Mouse (Mus musculus) heart, embryonic 11.5 days (tissue): Measurements from ENCODE around the gene Cacng6. TPM values are rescaled to one million over a fixed set of nuclear protein-coding genes. Genes with fewer than 3 reads are reported as not detected.
A peak's percentile ranks its signal among the peaks of the same experiment; 100 is the strongest.

Experiments
- microRNA-seq: library from miRNA; unstranded; fragments of <30 nt; microRNA quantifications from one replicate; pipeline ENCODE4, GENCODE M21; 2016; ENCODE audit warnings: borderline number of aligned reads
- polyA plus RNA-seq: library from polyadenylated mRNA; unstranded; fragments of >200 nt; fragmentation: Nextera tagmentation; extraction: Ambion mirVana; gene quantifications from 2 replicates; pipeline ENCODE4 v1.2.1, GENCODE M21; 2014

Gene Cacng6
- polyA plus RNA-seq, 1 experiment from 2014 or later, result 18.3 TPM

Small RNAs within 50 kb of the gene (microRNA-seq; reads per million reads assigned to microRNA genes)
- 5.1 reads per million, percentile 39 among the genes with 10 or more reads in this experiment for gene Gm23450

Other genes with a start within 250 kb of the Cacng6 start
- not detected in 2 replicates for gene Nlrp12, start 174.5 kb upstream of the Cacng6 start, polyA plus RNA-seq
- gene Myadm, start 135.1 kb upstream of the Cacng6 start, polyA plus RNA-seq, result 221 and 235 TPM in 2 replicates
- gene Prkcg, start 135.0 kb upstream of the Cacng6 start, polyA plus RNA-seq, result 0.10 and 0.14 TPM in 2 replicates
- gene Cacng7, start 91.2 kb upstream of the Cacng6 start, polyA plus RNA-seq, result 0.24 and 0.27 TPM in 2 replicates
- gene Cacng8, start 33.5 kb upstream of the Cacng6 start, polyA plus RNA-seq, result 1.7 and 1.8 TPM in 2 replicates
- gene Tarm1, start 78.4 kb downstream of the Cacng6 start, polyA plus RNA-seq, result not detected in 2 replicates
- gene Oscar, start 192.0 kb downstream of the Cacng6 start, polyA plus RNA-seq, result 0.21 and 0.56 TPM in 2 replicates
- 621 and 642 TPM in 2 replicates for gene Ndufa3, start 193.2 kb downstream of the Cacng6 start, polyA plus RNA-seq
- 17.8 and 20.0 TPM in 2 replicates for gene Tfpt, start 205.7 kb downstream of the Cacng6 start, polyA plus RNA-seq
- gene Prpf31, start 205.8 kb downstream of the Cacng6 start, polyA plus RNA-seq, result 67.6 and 78.3 TPM in 2 replicates
- gene Cnot3, start 221.1 kb downstream of the Cacng6 start, polyA plus RNA-seq, result 42.2 and 43.5 TPM in 2 replicates
- gene Leng1, start 241.6 kb downstream of the Cacng6 start, polyA plus RNA-seq, result 16.3 and 16.6 TPM in 2 replicates